Mouse (Mus musculus) ovary, postnatal 14 days (tissue): Measurements from ENCODE around the gene Osbpl5.
"Not testable (repeated sequence)": the region's sequence is repeated elsewhere in the genome, so short reads cannot be mapped to it uniquely, and the experiment has no call there.

Source experiments
- DNase-seq: peaks from one replicate; pipeline ENCODE4 v3.0.0; 2022; ENCODE audit warnings: low spot score

Gene Osbpl5

DNA sequence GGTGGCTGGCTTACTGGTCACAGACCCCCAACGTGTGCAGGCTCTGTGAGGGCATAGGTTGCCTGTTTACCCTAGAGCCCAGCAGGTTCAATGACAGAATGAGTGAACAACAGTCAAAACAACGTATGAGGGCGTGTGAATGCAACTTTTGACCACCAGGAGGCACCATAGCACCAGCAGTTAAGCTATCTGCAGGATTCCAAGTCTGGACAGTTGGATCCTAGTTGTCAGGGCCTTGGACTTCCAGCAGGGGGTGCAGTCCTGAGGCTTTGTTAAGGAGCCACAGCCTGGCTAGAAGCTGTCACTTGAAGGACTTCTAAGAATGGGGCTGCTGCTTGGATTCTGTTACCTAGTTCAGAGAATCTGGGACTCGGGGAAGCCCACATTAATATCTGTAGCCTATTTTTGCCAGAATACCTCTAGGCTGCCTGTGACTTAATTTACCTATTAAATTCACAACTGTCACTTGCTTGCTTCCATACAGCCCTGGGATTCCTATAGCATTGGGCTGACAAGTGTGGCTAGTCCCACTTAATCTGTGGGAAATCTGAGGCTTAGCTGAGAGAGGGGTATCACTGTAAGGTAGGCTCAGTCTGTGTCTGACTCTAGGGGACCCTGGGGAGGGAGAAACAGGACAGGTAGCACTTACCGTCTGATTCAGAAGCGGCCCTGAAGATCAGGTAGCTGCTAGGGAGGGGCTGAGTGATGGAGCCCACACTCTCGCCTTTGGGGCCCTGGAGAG lies 49.9 kb downstream of the Osbpl5 start:
- DNase-seq, result peak; percentile 93

- DNase-seq, result no peak
Measured at GRCm38 (mm10) chr7:143696140-143696539, 60.6 kb downstream of the Osbpl5 start.

- no peak for DNase-seq
Measured at GRCm38 (mm10) chr7:143694550-143694949, 62.2 kb downstream of the Osbpl5 start.

DNA sequence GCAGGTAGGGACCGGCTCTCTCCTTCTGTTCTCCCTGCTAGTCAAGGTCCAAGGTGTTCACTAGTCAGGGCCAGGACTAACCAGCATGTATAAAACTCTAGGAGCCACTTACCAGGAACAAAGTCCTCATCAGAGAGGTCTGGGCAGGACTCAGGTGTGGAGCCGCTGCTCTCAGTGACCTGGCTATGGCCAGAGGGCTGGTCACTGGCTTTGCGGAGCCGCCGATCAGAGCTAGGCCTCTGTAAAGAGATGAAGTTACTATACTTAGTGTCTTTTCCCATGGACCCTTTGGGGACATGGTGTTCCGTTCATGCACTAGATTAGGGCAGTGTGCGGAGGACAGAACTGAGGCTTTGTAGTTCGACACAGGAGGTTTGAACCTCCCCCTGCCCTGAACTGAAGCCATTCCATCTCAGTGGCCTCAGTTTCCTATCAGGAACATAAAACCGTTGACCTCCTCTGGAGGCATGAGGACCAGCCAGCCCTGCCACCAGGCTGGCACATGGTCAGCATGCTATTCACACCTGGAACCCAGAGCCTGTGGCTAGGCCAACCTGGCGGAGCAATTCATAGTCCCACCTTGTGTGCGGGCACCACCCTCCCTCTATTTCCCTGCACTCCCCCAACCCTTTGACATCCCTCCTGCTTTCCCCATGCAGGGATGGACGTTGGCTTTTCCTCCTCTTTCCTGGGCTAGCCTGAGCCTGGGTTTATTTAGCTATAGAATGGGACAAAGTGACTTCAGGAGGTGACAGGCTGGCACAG lies 63.9 kb downstream of the Osbpl5 start:
- DNase-seq, result no peak

- no peak for DNase-seq
Measured at GRCm38 (mm10) chr7:143691909-143692308, 64.9 kb downstream of the Osbpl5 start.

- no peak for DNase-seq
Measured at GRCm38 (mm10) chr7:143691181-143691580, 65.6 kb downstream of the Osbpl5 start.

DNA sequence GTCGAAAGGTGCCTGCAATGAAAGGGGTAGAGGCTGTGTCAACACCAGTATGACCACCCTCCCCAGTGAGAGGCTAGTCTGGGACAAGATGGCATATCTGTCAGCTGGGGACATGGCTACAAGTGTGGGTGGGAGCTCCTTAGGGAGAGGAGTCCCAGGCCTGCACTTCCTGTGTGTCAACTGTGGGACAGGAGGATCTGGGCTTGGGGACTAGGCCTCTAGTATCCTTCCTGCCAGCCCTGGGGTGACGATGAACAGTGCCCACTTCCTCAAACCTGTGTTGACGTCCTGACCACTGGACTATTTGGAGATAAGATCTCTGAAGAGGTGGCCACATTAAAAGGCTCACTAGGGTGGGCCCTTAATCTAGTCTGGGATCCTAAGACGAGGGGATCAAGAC lies 66.8 kb downstream of the Osbpl5 start:
- no peak for DNase-seq

DNA sequence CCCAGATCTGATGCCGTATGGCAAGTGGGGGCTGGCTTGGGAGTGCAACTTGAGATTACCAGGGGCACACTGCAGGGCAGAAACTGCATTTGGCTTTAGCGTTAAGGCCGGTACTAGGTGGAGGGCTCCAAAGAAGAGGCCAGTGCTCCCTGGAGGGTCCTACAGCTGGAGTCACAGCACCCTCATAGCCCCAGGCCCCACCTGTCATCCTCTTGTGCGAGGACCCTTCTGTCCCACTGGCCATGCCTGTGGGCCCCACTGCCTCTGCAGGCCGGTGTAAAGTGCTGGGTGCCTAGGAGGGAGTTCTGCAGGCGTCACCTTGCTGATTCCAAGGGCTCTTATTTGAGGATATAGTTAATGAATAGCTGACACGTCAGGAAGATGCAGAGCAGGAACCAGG lies 67.3 kb downstream of the Osbpl5 start:
- no peak for DNase-seq

GRCm38 (mm10) chr7:143686676-143687075 lies 70.1 kb downstream of the Osbpl5 start:
- not testable (repeated sequence) for DNase-seq

DNA sequence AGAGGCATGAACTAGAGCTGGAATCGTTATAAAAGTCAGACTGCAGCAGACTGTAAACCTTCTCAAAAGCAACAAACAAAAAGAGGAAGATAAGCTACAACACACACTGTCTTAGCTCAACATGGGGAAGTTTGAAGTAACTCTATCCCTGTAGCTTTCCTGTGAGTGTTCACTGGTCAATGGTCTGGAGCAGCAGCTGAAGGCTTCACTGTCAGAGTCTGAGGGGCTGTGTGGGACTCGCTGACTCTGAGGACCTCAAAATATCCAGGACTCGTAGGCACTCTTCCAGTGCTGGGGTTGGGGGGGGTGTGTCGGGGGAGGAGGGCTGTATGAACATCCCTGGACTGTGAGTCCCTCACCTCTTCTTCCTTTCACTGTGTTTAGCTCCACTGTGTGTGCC lies 70.6 kb downstream of the Osbpl5 start:
- not testable (repeated sequence) for DNase-seq

GRCm38 (mm10) chr7:143685359-143686067 lies 71.3 kb downstream of the Osbpl5 start, which contains the start of gene Tnfrsf23:
Gene Tnfrsf23, minus strand, starts transcription at chr7:143685872.
- DNase-seq, result peak; percentile 31

DNA sequence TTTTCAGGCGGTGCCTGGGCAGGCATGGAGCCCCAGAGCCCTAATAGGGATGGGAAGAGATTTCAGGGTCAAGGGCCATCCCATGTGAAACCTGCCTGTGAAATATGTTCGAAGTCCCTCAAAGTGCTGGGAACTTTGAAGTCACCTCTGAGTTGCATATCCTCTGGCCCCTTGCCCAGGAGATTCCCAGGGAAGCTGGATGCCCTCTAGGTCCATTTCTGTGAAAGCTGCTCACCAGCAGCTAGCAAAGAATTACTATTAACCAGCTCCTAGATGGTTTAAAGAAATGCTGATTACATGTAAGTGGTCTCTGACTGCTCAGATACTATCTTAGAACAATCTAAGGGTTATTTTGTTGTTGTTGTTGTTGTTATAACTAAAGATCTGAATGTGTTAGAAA lies 72.2 kb downstream of the Osbpl5 start:
- not testable (repeated sequence) for DNase-seq

- no peak for DNase-seq
Measured at GRCm38 (mm10) chr7:143681566-143681965, 75.2 kb downstream of the Osbpl5 start.

- not testable (repeated sequence) for DNase-seq
Measured at GRCm38 (mm10) chr7:143680836-143681235, 75.9 kb downstream of the Osbpl5 start.

DNA sequence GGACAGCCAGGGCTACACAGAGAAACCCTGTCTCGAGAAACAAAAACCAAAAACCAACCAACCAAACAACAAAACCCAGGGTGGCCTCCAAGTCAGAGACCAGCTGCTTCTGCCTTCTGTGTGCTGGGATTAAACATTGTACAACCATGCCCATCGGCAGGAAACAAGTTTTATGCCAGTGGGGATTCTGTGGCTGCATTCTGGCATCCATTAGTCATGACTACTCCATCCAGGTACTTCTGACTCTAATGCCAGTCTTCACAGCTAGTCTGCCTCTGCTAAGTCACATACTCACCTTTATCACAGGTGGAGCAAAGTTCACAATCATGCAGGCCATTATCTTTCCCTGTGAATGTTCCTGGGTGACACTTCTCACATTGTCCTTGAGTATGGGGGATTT lies 77.1 kb downstream of the Osbpl5 start:
- DNase-seq, result not testable (repeated sequence)

DNA sequence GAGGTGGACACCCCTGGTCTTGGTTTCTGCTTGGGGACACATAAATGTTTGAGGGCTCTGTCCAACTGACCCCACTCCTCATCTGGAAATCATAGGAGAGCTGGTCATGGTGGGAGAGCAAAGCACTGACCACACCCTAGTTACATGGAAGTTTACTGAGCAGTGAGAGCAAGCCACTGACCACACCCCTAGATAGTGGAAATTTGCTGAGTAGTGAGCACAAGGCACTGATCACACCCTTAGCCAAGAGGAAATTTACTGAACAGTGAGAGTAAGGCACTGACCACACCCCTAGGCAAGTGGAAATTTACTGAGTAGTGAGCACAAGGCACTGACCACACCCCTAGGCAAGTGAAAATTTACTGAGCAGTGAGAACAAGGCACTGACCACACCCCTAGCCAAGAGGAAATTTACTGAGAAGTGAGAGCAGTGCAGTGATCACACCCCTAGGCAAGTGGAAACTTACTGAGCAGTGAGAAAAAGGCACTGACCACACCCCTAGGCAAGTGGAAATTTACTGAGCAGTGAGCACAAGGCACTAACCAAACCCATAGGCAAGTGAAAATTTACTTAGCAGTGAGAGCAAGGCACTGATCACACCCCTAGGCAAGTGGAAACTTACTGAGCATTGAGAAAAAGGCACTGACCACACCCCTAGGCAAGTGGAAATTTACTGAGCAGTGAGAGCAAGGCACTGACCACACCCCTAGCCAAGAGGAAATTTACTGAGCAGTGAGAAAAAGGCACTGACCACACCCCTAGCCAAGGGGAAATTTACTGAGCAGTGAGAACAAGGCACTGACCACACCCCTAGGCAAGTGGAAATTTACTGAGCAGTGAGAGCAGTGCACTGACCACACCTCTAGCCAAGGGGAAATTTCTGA lies 90.1 kb downstream of the Osbpl5 start:
- DNase-seq, result no peak

GRCm38 (mm10) chr7:143663470-143663869 lies 93.3 kb downstream of the Osbpl5 start:
- no peak for DNase-seq

- DNase-seq, result no peak
Measured at GRCm38 (mm10) chr7:143660797-143661196, 96.0 kb downstream of the Osbpl5 start.

DNA sequence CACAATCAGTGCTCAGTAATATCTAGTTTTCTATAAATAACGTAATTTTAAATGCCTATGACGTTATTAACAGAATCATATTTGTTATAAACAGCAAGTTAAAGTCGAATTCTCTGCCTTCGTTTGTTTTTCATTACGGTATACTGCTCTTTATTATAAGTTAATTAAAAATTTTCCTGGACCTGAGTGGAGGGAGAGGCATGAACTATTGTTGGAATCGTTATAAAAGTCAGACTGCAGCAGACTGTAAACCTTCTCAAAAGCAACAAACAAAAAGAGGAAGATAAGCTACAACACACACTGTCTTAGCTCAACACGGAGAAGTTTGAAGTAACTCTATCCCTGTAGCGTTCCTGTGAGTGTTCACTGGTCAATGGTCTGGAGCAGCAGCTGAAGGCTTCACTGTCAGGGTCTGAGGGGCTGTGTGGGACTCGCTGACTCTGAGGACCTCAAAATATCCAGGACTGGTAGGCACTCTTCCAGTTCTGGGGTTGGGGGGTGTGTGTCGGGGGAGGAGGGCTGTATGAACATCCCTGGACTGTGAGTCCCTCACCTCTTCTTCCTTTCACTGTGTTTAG lies 106.9 kb downstream of the Osbpl5 start:
- DNase-seq, result not testable (repeated sequence)

GRCm38 (mm10) chr7:143649034-143649768 lies 107.6 kb downstream of the Osbpl5 start, which contains the start of gene Tnfrsf22:
Gene Tnfrsf22, minus strand, starts transcription at chr7:143649661.
- peak; percentile 65 for DNase-seq
